Mouse (Mus musculus) heart, embryonic 10.5 days (tissue): ENCODE data around the gene Tuba1a. TPM values are rescaled to one million over a fixed set of nuclear protein-coding genes. Genes with fewer than 3 reads are reported as not detected.
"Not testable (repeated sequence)": the region's sequence is repeated elsewhere in the genome, so short reads cannot be mapped to it uniquely, and the experiment has no call there.

Experiments
- DNase-seq: peaks from one replicate; pipeline ENCODE4 v3.0.0-alpha.2; 2017; ENCODE audit warnings: low spot score
- H3K27ac ChIP-seq: fragments of 300-500 bp; sonication (generic); 2 replicates; pipeline ENCODE4 v1.5.1; 2016; ENCODE audit warnings: mild to moderate bottlenecking
- H3K27me3 ChIP-seq: fragments of 300-500 bp; sonication (generic); 2 replicates; pipeline ENCODE4 v1.6.1; 2016; ENCODE audit warnings: mild to moderate bottlenecking; ENCODE audit not compliant: poor library complexity, insufficient read depth, severe bottlenecking
- H3K36me3 ChIP-seq: fragments of 300-500 bp; sonication (generic); 2 replicates; pipeline ENCODE4 v1.6.1; 2016; ENCODE audit warnings: mild to moderate bottlenecking, moderate library complexity
- H3K4me1 ChIP-seq: fragments of 300-500 bp; sonication (generic); 2 replicates; pipeline ENCODE4 v1.6.1; 2016; ENCODE audit warnings: mild to moderate bottlenecking
- H3K4me3 ChIP-seq: fragments of 300-500 bp; sonication (generic); 2 replicates; pipeline ENCODE4 v1.5.1; 2016; ENCODE audit warnings: mild to moderate bottlenecking, moderate library complexity
- H3K9me3 ChIP-seq: fragments of 300-500 bp; sonication (generic); 2 replicates; pipeline ENCODE4 v1.6.1; 2016; ENCODE audit warnings: mild to moderate bottlenecking, moderate library complexity
- WGBS: fragments of 180-500 bp; shearing (Covaris S2); methylation state at CpG from one replicate; pipeline ENCODE4 v1.1.7; 2016; 5-methylcytosine and 5-hydroxymethylcytosine counted together
- polyA plus RNA-seq: library from polyadenylated mRNA; unstranded; fragments of >200 nt; fragmentation: Nextera tagmentation; extraction: Ambion mirVana; gene quantifications from 2 replicates; pipeline ENCODE4 v1.2.1, GENCODE M21; 2016

The Tuba1a gene
- polyA plus RNA-seq, 1 experiment from 2014 or later = 1,394 TPM

DNA sequence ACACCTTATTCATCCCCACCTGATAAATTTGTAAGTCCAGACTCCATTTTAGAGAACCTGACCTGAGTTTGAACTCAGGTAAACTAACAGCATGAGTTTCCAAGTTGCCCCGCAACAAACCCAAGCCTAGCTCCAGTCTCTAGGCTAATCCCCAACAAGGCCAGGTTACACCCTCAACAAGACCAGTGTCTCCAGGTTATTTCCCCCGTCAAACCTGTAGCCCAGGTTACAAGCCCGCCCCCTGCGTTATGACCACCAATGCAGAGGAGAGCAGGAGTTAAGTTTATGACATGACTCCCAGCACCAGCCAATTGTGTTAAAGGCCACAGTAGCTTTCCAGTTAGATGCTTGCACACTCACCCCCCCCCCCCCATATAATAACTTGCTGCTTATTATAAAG lies 10.4 kb downstream of the Tuba1a start:
- 0 out of 2 replicates have a peak, but pooled peaks cover 3% of the 10 kb centered on the region for H3K9me3 ChIP-seq
- DNase-seq = no peak

DNA sequence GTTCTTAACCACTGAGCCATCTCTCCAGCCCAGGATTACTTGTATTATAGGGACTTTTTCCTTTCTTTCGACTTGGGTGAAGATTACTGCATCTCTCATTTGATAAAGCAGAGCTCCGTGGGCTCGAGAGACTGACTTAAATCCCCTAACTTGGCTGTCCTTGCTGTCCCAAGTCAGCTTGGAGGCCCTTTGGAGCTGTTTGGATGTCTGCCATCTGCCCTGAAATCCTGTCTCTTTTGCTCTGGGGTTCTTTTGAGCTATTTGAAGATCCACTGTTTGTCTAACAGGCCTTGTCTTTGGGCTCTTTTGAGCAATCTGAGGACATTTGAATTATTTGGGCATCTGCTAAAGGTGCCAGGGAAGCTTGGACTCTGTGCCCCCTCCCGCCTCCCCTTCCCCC lies 11.4 kb downstream of the Tuba1a start:
- H3K27me3 ChIP-seq = no peaks in the 10 kb centered on the region
- no peaks in the 10 kb centered on the region for H3K36me3 ChIP-seq
- DNase-seq = no peak
- 0 out of 2 replicates have a peak, but pooled peaks cover 3% of the 10 kb centered on the region for H3K9me3 ChIP-seq
- WGBS = 86% methylated on average over 4 of the region's 4 CpGs
- H3K4me1 ChIP-seq = peaks cover 2% of the 10 kb centered on the region; the same call in 1 of the 2 replicates
- H3K27ac ChIP-seq = no peak overlapping the region
- no peak overlapping the region for H3K4me3 ChIP-seq

More for the DNA sequence above, 10.4 kb downstream of the Tuba1a start:
- Histone ChIP-seq H3K36me3 (no peaks in the 10 kb centered on the region), H3K27me3 (no peaks in the 10 kb centered on the region), H3K27ac (no peak overlapping the region), H3K4me3 (no peak overlapping the region), H3K4me1 (0 out of 2 replicates have a peak, but pooled peaks cover 5% of the 10 kb centered on the region)
- 70% methylated on average over 4 of the region's 4 CpGs for WGBS

DNA sequence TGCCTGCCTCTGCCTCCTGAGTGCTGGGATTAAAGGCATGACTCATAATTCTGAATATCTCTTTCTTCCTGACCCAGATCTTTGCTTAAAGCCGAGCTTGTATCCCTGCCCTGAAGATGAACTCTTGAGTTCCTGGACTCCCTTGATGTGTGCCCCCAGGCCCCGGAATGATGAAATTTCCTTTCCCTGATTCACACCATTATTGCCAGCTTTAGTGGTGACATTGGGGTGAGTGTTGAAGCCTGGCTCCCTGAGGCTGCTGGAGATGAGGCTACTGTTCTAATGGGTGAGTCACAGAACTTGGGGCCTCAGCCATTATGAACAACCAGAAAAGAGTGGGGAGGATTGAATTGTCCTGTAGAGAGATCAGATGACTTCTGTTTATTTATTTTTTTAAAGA lies 12.0 kb downstream of the Tuba1a start:
- peaks cover 2% of the 10 kb centered on the region; the same call in 1 of the 2 replicates for H3K4me1 ChIP-seq
- WGBS = 71% methylated on average over 2 of the region's 2 CpGs
- H3K9me3 ChIP-seq = 0 out of 2 replicates have a peak, but pooled peaks cover 3% of the 10 kb centered on the region
- H3K27ac ChIP-seq = no peak overlapping the region
- no peaks in the 10 kb centered on the region for H3K27me3 ChIP-seq
- DNase-seq = no peak
- no peak overlapping the region for H3K4me3 ChIP-seq
- no peaks in the 10 kb centered on the region for H3K36me3 ChIP-seq

DNA sequence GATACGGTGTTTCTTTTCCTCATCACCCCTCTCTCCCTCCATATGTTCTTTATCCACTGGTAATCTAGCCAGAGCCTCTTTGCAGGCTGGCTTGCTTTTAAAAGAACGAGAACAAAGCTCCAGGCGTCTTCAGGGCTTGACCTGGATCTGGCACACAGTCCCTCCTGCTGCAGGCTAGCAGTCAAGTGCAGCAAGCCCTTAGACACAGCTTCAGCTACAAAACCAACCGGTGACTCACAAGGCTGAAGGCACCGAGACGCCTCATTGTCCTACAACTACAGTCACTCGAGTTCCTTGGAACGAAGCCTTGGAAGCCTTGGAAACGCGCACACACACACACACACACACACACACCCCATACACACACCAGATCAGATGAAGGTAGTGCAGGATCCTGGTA lies 12.7 kb downstream of the Tuba1a start:
- no peak for DNase-seq
- H3K27me3 ChIP-seq = no peaks in the 10 kb centered on the region
- 81% methylated on average over 10 of the region's 10 CpGs for WGBS

DNA sequence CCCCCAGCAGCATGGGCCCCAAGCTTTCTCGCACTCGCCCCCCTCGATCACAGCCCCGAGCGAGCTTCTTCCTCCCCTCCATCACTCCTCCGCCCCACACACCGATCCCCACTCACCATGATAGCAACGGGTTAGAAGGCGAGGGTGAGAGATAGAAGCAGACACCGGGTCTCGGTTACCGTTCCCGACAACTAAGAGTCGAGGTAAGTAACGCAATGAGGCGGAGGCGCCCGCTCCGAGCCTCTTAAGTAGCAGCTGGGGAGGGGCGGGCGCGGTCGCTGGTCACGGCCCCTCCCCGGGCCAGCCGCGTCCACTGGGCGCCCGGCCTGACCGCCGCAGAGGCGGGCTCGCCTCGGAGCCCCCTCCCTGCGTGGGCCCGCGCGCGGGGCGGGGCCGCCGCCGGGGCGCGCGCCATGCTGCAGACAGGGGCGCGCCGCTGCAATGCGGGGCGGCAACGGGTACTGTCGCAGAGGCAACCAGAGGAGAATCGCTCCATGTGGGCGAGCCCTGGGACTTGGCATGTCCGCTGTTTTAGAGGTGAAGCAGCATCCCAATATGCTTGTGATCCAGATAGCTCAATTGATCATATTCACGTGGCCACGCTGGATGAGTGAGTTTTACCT lies 19.2 kb downstream of the Tuba1a start, which contains the start of gene Tuba1b:
TSS of gene Tuba1b (minus strand) at position 349 of the 623 bp plus-strand sequence.
- DNase-seq = peak; percentile 95
- peak within 1 kb of the TSS; percentile 82 for H3K4me3 ChIP-seq
- H3K27me3 ChIP-seq = no peaks in the 10 kb centered on the region
- peaks cover 17% of the 10 kb centered on the region for H3K36me3 ChIP-seq
- H3K9me3 ChIP-seq = no peaks in the 10 kb centered on the region
- WGBS = under 1% methylated on average over 58 of the region's 58 CpGs
- H3K4me1 ChIP-seq = peaks cover 17% of the 10 kb centered on the region
- peak within 1 kb of the TSS; percentile 98 for H3K27ac ChIP-seq

More for the DNA sequence above, 12.7 kb downstream of the Tuba1a start:
- Histone ChIP-seq H3K4me1 (peaks cover 4% of the 10 kb centered on the region), H3K4me3 (no peak overlapping the region), H3K9me3 (0 out of 2 replicates have a peak, but pooled peaks cover 3% of the 10 kb centered on the region), H3K36me3 (no peaks in the 10 kb centered on the region), H3K27ac (no peak overlapping the region)

DNA sequence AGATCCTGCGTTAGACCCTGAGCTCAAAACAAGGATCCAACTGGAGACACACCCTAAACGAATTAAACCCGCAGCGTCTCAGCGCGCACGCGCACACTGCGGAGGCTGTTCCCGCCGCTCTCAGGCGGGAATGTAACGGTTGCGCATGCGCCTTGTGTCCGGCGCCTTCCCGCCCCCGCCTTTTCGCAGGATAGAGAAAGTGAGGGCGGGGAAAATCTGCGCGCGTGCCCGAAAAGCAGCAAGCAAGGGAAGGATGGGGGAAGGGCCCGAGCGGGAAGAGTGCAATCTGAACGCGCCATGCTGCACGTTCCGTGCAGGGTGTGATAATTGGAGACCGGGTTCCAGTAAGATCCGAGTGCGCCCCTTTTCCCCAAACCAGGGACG lies 19.7 kb downstream of the Tuba1a start:
- Histone ChIP-seq H3K4me1 (peaks cover 18% of the 10 kb centered on the region), H3K27ac (peak overlapping the region; percentile 98), H3K4me3 (peak overlapping the region; percentile 82), H3K27me3 (no peaks in the 10 kb centered on the region), H3K9me3 (no peaks in the 10 kb centered on the region), H3K36me3 (peaks cover 17% of the 10 kb centered on the region)
- peak; percentile 97 for DNase-seq
- WGBS = under 1% methylated on average over 35 of the region's 35 CpGs

DNA sequence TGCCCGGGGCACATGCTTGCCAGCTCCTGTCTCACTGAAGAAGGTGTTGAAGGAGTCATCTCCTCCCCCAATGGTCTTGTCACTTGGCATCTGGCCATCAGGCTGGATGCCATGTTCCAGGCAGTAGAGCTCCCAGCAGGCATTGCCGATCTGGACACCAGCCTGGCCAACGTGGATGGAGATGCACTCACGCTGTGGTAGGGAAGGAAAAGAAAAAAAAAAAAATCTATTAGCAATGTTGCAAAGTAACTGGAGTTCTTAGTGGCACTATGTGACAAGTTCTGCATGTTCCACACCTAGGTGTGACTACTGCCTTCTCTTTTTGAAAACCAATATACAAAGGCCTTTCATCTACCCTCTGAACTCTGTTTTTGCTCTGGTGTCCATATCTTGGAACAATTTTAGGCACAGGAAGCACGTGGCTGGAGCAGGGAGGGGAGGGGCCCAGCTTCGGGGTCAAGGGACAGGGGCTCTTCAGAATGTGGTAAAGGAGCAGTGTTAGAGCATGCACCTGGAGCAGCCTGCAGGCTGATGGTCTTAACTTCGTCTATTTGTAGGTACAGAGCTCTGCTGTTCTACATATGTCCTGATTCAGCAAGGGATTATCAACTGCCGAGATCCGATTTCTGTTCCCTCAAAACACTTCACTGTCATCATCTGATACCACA lies 20.4 kb downstream of the Tuba1a start:
- not testable (repeated sequence) for H3K9me3 ChIP-seq, H3K27me3 ChIP-seq, DNase-seq
- Histone ChIP-seq H3K27ac (peak overlapping the region; percentile 98), H3K4me3 (peak overlapping the region; percentile 82), H3K4me1 (peaks cover 23% of the 10 kb centered on the region), H3K36me3 (peaks cover 17% of the 10 kb centered on the region)
- 20% methylated on average over 8 of the region's 9 CpGs for WGBS

DNA sequence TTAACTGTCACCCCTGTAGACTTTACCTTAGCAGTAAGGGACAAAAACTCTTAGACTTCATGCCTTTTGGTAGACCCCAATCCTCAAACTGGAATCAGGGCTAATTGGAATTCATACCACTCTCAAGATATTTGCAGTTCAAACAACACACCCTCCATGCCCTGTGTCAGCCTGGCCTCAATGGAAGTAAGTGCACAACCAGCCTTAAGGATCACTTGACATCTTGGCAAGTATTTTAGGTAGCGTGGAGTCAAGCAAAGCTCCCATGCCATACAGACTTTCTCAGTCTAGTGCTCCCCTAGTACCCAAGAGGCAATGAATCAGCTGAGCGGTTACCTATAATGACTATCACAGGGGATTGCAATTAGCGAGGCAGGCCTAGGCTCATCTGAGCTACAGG lies 22.5 kb downstream of the Tuba1a start:
- WGBS = 81% methylated on average over 3 of the region's 3 CpGs
- H3K27ac ChIP-seq = no peak overlapping the region
- no peak for DNase-seq

DNA sequence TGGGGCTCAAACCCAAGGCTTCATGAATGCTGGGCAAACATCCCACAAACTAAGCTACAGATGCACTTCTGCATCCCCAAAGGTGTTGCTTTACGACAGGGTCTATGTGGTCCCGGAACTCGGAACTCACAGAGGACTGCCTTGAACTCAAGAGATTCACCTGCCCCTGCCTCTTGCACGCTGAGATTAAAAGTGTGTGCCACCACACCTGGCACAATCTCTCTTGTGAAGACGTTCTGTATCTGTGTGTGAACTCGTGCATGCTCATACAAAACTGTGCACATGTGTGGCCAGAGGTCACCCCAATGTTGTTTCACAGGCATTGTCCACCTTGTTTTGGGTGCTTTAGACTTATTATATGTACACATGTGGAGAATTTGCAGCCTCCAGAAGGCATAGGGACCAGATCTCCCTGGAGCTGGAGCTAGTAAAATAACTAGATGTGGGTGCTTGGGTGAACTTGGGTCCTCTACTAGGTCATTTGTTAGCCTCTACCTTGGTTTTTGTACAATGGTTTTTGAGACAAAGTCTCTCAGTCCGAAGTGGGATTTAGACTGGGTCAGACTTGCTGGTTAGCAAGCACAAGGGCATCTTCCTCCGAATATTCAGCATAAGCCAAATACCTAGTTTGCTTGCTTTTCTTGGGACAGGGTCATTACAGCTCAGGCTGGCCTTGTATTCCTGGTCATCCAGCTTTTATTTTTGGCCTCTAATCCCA lies 23.3 kb downstream of the Tuba1a start:
- Histone ChIP-seq H3K36me3 (peaks cover 21% of the 10 kb centered on the region), H3K27ac (no peak overlapping the region; the same call in 1 of the 2 replicates), H3K4me3 (no peak overlapping the region), H3K27me3 (no peaks in the 10 kb centered on the region), H3K4me1 (peaks cover 15% of the 10 kb centered on the region), H3K9me3 (no peaks in the 10 kb centered on the region)
- 52% methylated on average over 8 of the region's 8 CpGs for WGBS
- no peak for DNase-seq

More for the DNA sequence above, 22.5 kb downstream of the Tuba1a start:
- Histone ChIP-seq H3K9me3 (no peaks in the 10 kb centered on the region), H3K4me3 (no peak overlapping the region), H3K4me1 (peaks cover 23% of the 10 kb centered on the region), H3K27me3 (no peaks in the 10 kb centered on the region), H3K36me3 (peaks cover 20% of the 10 kb centered on the region)

DNA sequence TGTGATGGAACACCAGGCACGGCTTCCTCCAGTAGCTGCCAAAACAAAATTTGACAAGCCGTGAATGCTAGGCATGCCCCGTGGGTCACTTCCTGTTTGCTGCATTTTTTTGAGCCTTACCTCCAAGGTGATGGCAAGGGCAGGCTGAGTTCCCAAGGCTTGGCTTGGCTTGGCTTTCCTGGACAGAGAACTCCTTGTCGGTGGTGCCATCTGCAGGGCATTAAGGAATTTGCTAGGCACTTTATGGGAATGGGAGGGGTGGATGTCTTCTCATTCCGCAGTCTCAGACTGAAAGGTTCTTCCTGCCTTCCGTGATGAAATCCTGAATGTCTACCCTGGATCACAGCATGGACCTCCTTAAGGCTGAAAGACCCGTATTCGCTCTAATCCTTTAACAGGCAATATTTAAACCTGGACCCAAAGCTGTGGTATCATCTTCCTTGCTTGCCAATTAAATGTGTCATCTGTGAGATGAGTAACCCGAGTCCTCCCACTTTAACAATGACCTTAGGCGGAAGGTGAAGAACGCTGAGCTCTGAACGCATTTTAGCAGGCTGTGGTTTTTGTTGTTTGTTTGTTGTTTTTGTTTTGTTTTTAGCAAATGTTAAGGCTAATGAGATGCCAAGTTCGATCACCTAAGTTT lies 24.8 kb downstream of the Tuba1a start:
- DNase-seq = peak; percentile 94
- H3K4me1 ChIP-seq = peaks cover 12% of the 10 kb centered on the region
- H3K27ac ChIP-seq = no peak overlapping the region
- no peaks in the 10 kb centered on the region for H3K27me3 ChIP-seq
- H3K9me3 ChIP-seq = no peaks in the 10 kb centered on the region
- peaks cover 21% of the 10 kb centered on the region for H3K36me3 ChIP-seq
- WGBS = 14% methylated on average over 13 of the region's 13 CpGs
- H3K4me3 ChIP-seq = peak overlapping the region; percentile 6; the same call in 1 of the 2 replicates

DNA sequence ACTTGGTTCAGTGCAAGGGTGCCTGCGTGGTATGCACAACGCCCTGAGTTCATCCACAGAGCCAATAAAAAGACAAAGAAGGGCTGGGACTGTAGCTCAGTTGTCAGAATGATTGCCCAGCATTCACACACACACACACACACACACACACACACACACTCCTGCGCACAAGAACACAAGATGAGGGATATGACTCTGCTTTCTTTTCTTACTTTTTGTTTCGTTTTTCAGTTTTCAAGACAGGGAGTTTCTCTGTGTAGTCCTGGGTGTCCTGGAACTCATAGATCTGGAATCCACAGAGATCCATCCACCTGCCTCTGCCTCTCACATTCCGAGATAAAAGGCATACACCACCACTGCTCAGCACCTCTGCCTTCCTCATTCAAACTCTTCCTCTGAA lies 25.9 kb downstream of the Tuba1a start:
- H3K27me3 ChIP-seq = no peaks in the 10 kb centered on the region
- no peaks in the 10 kb centered on the region for H3K9me3 ChIP-seq
- no peak overlapping the region for H3K4me3 ChIP-seq
- peaks cover 8% of the 10 kb centered on the region for H3K4me1 ChIP-seq
- H3K27ac ChIP-seq = no peak overlapping the region
- H3K36me3 ChIP-seq = peaks cover 16% of the 10 kb centered on the region
- WGBS = 85% methylated on average over 5 of the region's 5 CpGs
- no peak for DNase-seq

DNA sequence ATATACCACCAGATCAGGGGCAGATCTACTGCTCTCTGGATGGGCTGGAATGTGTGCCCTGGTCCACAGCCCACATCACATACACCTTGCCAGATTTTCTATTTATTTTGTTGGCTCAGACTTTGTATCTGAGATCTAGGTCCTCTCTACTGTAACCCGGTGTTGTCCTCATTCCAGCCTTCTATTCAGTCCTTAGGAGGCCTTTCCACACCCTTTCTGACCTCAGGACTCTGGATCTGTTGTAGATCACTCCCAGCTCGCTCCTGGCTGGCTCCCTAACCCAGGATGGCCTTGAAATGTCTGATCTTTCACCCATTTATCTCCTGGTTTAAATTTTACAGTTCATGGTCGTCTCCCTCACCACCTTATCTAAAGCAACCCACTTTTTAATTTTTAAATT lies 28.8 kb downstream of the Tuba1a start:
- Histone ChIP-seq H3K36me3 (peaks cover 4% of the 10 kb centered on the region; the same call in 1 of the 2 replicates), H3K9me3 (no peaks in the 10 kb centered on the region), H3K4me3 (no peak overlapping the region), H3K27me3 (no peaks in the 10 kb centered on the region), H3K27ac (no peak overlapping the region), H3K4me1 (peaks cover 6% of the 10 kb centered on the region)
- DNase-seq = no peak
- 75% methylated on average over 3 of the region's 3 CpGs for WGBS
